Mouse (Mus musculus) spleen, adult 2 months (tissue): ENCODE data around the gene Jmjd1c. TPM values are rescaled to one million over a fixed set of nuclear protein-coding genes. Genes with fewer than 3 reads are reported as not detected.

ENCODE experiments used
- DNase-seq, 2 experiments: peaks; one replicate each; pipeline versions ENCODE4 v3.0.0 to v3.0.0-alpha.2; 2012 to 2021; ENCODE audit warnings: low spot score in 2 of 2, low read depth in 1 of 2
- H3K27ac ChIP-seq: fragments of 200-500 bp; 2 replicates; pipeline ENCODE4 v1.5.1; 2012; ENCODE audit warnings: low read length, inconsistent platforms; ENCODE audit not compliant: insufficient read depth
- H3K27me3 ChIP-seq: fragments of 200-500 bp; 2 replicates; pipeline ENCODE4 v1.6.1; 2012; ENCODE audit warnings: mild to moderate bottlenecking, moderate library complexity, low read length, inconsistent platforms; ENCODE audit not compliant: control insufficient read depth, insufficient read depth
- H3K36me3 ChIP-seq: fragments of 200-500 bp; 2 replicates; pipeline ENCODE4 v1.6.1; 2012; ENCODE audit warnings: mild to moderate bottlenecking, low read length, inconsistent platforms; ENCODE audit not compliant: control insufficient read depth, insufficient read depth
- H3K4me1 ChIP-seq: fragments of 200-500 bp; 2 replicates; pipeline ENCODE4 v1.6.1; 2011; ENCODE audit warnings: inconsistent platforms; ENCODE audit not compliant: control insufficient read depth, insufficient read depth, insufficient read length
- H3K4me3 ChIP-seq: fragments of 200-500 bp; 2 replicates; pipeline ENCODE4 v1.5.1; 2011; ENCODE audit warnings: mild to moderate bottlenecking, inconsistent platforms; ENCODE audit not compliant: insufficient read depth, insufficient read length; ENCODE audit errors: extremely low read depth
- CTCF ChIP-seq: fragments of 200-500 bp; IDR thresholded peaks from 2 replicates; pipeline ENCODE4 v1.5.1; 2011; ENCODE audit warnings: mild to moderate bottlenecking, inconsistent platforms; ENCODE audit not compliant: insufficient read depth, insufficient read length, insufficient replicate concordance; ENCODE audit errors: extremely low read depth
- POLR2A ChIP-seq: fragments of 200-500 bp; IDR thresholded peaks from 2 replicates; pipeline ENCODE4 v1.6.1; 2011; ENCODE audit warnings: low read depth, low read length, inconsistent platforms
- WGBS: fragments of 180-500 bp; shearing (Covaris S2); methylation state at CpG from one replicate; pipeline ENCODE4 v1.1.7; 2018; 5-methylcytosine and 5-hydroxymethylcytosine counted together
- polyA plus RNA-seq: library from polyadenylated mRNA; depleted of rRNA; stranded (reverse); fragments of >200 nt; gene quantifications from 2 replicates; pipeline ENCODE4 v1.2.3, GENCODE M21; 2012; rRNA removed

The Jmjd1c gene
- polyA plus RNA-seq, 1 experiment, result 14.4 TPM

- no peak for DNase-seq
- Histone ChIP-seq H3K4me3 (no peak overlapping the region), H3K27me3 (no peaks in the 10 kb centered on the region), H3K27ac (no peak overlapping the region), H3K4me1 (no peaks in the 10 kb centered on the region; the same call in 1 of the 2 replicates), H3K36me3 (no peaks in the 10 kb centered on the region)
- no peak for TF ChIP-seq CTCF
- TF ChIP-seq POLR2A, result no peak
- 84% methylated on average over 4 of the region's 4 CpGs for WGBS
These were observed 203.4 kb downstream of the Jmjd1c start for GRCm38 (mm10) chr10:67299285-67299684.

- DNase-seq, result no peak
- Histone ChIP-seq H3K27me3 (no peaks in the 10 kb centered on the region), H3K4me1 (no peaks in the 10 kb centered on the region; the same call in 1 of the 2 replicates), H3K4me3 (no peak overlapping the region), H3K27ac (no peak overlapping the region), H3K36me3 (no peaks in the 10 kb centered on the region)
- TF ChIP-seq POLR2A (no peak), CTCF (no peak)
- WGBS, result 78% methylated on average over 6 of the region's 6 CpGs
These were observed 205.1 kb downstream of the Jmjd1c start for GRCm38 (mm10) chr10:67301046-67301445.

- TF ChIP-seq POLR2A, result no peak
- no peak for TF ChIP-seq CTCF
- no peak overlapping the region for H3K4me3 ChIP-seq
- H3K27ac ChIP-seq, result no peak overlapping the region
- no peaks in the 10 kb centered on the region for H3K27me3 ChIP-seq
- no peaks in the 10 kb centered on the region for H3K4me1 ChIP-seq
- no peaks in the 10 kb centered on the region for H3K36me3 ChIP-seq
- no peak for DNase-seq
- 42% methylated on average over 2 of the region's 2 CpGs for WGBS
These were observed 206.4 kb downstream of the Jmjd1c start for GRCm38 (mm10) chr10:67302340-67302739.

Other genes starting within 250 kb of the Jmjd1c start
- gene Reep3, start 820 bp downstream of the Jmjd1c start, polyA plus RNA-seq, result 8.6 and 9.0 TPM in 2 replicates
- gene Nrbf2, start 189.2 kb downstream of the Jmjd1c start, polyA plus RNA-seq, result 8.5 TPM in 2 replicates